Mouse (Mus musculus) midbrain, postnatal 0 days (tissue): ENCODE data around the gene Rbm47. TPM values are rescaled to one million over a fixed set of nuclear protein-coding genes. Genes with fewer than 3 reads are reported as not detected.

Experiments used
- ATAC-seq: fragments of 200-750 bp; cut with Nextera tagmentation; 2 replicates; pipeline ENCODE4 v1.8.0; 2017; ENCODE audit warnings: moderate number of reproducible peaks, mild to moderate bottlenecking, moderate TSS enrichment, moderate library complexity; ENCODE audit not compliant: low FRiP score
- DNase-seq: peaks from one replicate; pipeline ENCODE4 v3.0.0-alpha.2; 2015; ENCODE audit warnings: low spot score
- H3K27ac ChIP-seq: fragments of 300-500 bp; sonication (generic); 2 replicates; pipeline ENCODE4 v1.5.1; 2014; ENCODE audit warnings: low read depth, mild to moderate bottlenecking, low read length, mixed read lengths
- H3K27me3 ChIP-seq: fragments of 300-500 bp; sonication (generic); 2 replicates; pipeline ENCODE4 v1.6.1; 2014; ENCODE audit warnings: low read length, control low read depth, mixed read lengths; ENCODE audit not compliant: insufficient read depth
- H3K36me3 ChIP-seq: fragments of 300-500 bp; sonication (generic); 2 replicates; pipeline ENCODE4 v1.6.1; 2014; ENCODE audit warnings: low read length, control low read depth, mixed read lengths; ENCODE audit not compliant: insufficient read depth
- H3K4me1 ChIP-seq: fragments of 300-500 bp; sonication (generic); 2 replicates; pipeline ENCODE4 v1.6.1; 2014; ENCODE audit warnings: mild to moderate bottlenecking, control low read depth, antibody characterized with exemption, low read length, mixed read lengths; ENCODE audit not compliant: insufficient read depth
- H3K4me2 ChIP-seq: fragments of 300-500 bp; sonication (generic); 2 replicates; pipeline ENCODE4 v1.6.1; 2014; ENCODE audit warnings: low read depth, mild to moderate bottlenecking, low read length, mixed read lengths; ENCODE audit not compliant: poor library complexity, severe bottlenecking
- H3K4me3 ChIP-seq: fragments of 300-500 bp; sonication (generic); 2 replicates; pipeline ENCODE4 v1.5.1; 2014; ENCODE audit warnings: low read depth, mild to moderate bottlenecking, low read length, moderate library complexity
- H3K9ac ChIP-seq: fragments of 300-500 bp; sonication (generic); replicated peaks from 2 replicates; pipeline ENCODE4 v1.6.1; 2014; ENCODE audit warnings: mild to moderate bottlenecking, low read length, moderate library complexity, mixed read lengths; ENCODE audit not compliant: poor library complexity, severe bottlenecking
- H3K9me3 ChIP-seq: fragments of 300-500 bp; sonication (generic); 2 replicates; pipeline ENCODE4 v1.6.1; 2016; ENCODE audit warnings: low read length, control low read depth
- CTCF ChIP-seq: IDR thresholded peaks from 2 replicates; pipeline ENCODE4 v1.5.1; 2016; ENCODE audit warnings: antibody characterized with exemption, mild to moderate bottlenecking
- WGBS: fragments of 180-500 bp; shearing (Covaris S2); extraction: QIAGEN DNeasy Blood & Tissue Kit; methylation state at CpG from one replicate; pipeline ENCODE4 v1.1.7; 2014; 5-methylcytosine and 5-hydroxymethylcytosine counted together
- polyA plus RNA-seq: library from polyadenylated mRNA; unstranded; fragments of >200 nt; fragmentation: Nextera tagmentation; extraction: Ambion mirVana; gene quantifications from 2 replicates; pipeline ENCODE4 v1.2.1, GENCODE M21; 2015
- total RNA-seq: library from RNA; depleted of rRNA; stranded (reverse); fragments of >200 nt; gene quantifications from 2 replicates; pipeline ENCODE4 v1.2.3, GENCODE M21; 2014

Gene Rbm47
- total and polyA plus RNA-seq, 2 experiments from 2014 or later, result 1.4 to 2.5 TPM

GRCm38 (mm10) chr5:66204966-66205365 is 32.0 kb upstream of the Rbm47 start:
- WGBS, result 86% methylated on average over 4 of the region's 4 CpGs
- Histone ChIP-seq H3K36me3 (no peaks in the 10 kb centered on the region), H3K9ac (no peak overlapping the region), H3K4me3 (no peak overlapping the region), H3K27ac (no peak overlapping the region), H3K27me3 (no peaks in the 10 kb centered on the region), H3K4me2 (no peak overlapping the region), H3K9me3 (no peaks in the 10 kb centered on the region), H3K4me1 (no peaks in the 10 kb centered on the region)
- TF ChIP-seq CTCF, result no peak
- DNase-seq, result no peak
- ATAC-seq, result no peak

DNA sequence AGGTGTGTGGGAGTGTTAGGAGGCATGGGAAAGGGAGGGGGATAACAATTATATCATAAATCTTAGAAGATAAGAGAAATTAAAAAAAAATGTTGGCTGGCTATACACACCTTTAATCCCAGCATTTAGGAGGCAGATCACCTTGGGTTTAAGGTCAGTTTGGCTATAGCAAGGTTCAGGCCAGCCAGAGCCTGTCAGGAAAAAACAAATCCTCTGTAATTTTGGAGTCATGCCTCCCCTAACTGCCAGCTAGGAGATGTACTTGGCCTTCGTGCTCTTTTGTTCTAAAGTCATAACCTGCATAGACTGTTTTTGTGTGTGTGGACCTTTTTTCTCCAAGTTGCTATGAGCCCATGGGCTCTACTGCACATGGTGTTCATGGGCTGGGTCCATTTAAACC is 30.5 kb upstream of the Rbm47 start:
- Histone ChIP-seq H3K9ac (no peak overlapping the region), H3K36me3 (no peaks in the 10 kb centered on the region), H3K9me3 (no peaks in the 10 kb centered on the region), H3K4me1 (no peaks in the 10 kb centered on the region), H3K4me3 (no peak overlapping the region), H3K27ac (no peak overlapping the region), H3K27me3 (no peaks in the 10 kb centered on the region), H3K4me2 (no peak overlapping the region)
- TF ChIP-seq CTCF, result no peak
- DNase-seq (no peak), ATAC-seq (no peak)
- WGBS, result 97% methylated on average over 1 of the region's 1 CpGs

DNA sequence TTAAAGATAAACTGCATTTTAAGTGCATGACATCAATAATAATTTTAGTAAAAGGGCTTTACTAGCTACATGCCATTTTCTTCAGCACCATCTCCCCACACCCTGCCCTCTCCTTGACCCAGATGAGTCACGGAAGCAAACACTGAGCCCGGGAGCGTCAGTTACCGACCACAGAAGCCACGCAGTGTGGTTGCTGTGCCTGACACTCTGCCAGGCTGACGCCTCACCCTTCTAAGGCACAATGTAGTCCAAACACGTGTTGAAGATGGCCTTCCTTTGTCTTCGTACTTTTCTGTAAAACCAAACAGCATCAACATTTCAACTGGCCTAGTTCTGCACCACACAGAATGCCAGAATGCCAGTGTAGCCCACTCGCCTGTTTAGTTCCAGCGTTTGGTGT is 27.1 kb upstream of the Rbm47 start:
- H3K4me2 ChIP-seq, result no peak overlapping the region
- no peaks in the 10 kb centered on the region for H3K36me3 ChIP-seq

DNA sequence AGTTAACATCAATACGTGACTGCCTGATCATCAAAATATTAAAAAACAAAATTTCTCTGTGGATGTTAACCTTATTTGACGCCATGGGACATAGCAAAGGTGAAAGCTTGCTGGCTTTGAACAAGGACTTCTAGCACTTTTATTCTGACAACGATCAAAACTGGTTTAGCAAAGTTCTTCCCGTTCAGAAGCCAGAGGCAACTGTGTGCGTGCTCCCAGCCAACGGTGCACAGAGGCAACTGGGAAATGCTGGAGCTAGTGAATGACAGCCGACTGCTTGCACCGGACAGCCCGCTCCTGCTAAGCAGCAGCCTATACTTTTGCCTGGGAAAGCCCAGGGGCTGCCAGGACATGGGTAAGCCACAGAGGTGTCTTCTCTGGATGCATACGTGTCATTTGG is 22.4 kb upstream of the Rbm47 start:
- ATAC-seq, result no peak
- Histone ChIP-seq H3K9ac (no peak overlapping the region), H3K27ac (no peak overlapping the region), H3K4me1 (no peaks in the 10 kb centered on the region), H3K36me3 (no peaks in the 10 kb centered on the region), H3K27me3 (no peaks in the 10 kb centered on the region), H3K4me2 (no peak overlapping the region), H3K4me3 (no peak overlapping the region), H3K9me3 (no peaks in the 10 kb centered on the region)
- 78% methylated on average over 10 of the region's 10 CpGs for WGBS
- no peak for TF ChIP-seq CTCF
- DNase-seq, result no peak

More for the DNA sequence above, 27.1 kb upstream of the Rbm47 start:
- DNase-seq (no peak), ATAC-seq (no peak)
- Histone ChIP-seq H3K27me3 (no peaks in the 10 kb centered on the region), H3K9ac (no peak overlapping the region), H3K9me3 (no peaks in the 10 kb centered on the region), H3K27ac (no peak overlapping the region), H3K4me3 (no peak overlapping the region), H3K4me1 (no peaks in the 10 kb centered on the region)
- WGBS, result 71% methylated on average over 10 of the region's 10 CpGs
- TF ChIP-seq CTCF, result no peak

DNA sequence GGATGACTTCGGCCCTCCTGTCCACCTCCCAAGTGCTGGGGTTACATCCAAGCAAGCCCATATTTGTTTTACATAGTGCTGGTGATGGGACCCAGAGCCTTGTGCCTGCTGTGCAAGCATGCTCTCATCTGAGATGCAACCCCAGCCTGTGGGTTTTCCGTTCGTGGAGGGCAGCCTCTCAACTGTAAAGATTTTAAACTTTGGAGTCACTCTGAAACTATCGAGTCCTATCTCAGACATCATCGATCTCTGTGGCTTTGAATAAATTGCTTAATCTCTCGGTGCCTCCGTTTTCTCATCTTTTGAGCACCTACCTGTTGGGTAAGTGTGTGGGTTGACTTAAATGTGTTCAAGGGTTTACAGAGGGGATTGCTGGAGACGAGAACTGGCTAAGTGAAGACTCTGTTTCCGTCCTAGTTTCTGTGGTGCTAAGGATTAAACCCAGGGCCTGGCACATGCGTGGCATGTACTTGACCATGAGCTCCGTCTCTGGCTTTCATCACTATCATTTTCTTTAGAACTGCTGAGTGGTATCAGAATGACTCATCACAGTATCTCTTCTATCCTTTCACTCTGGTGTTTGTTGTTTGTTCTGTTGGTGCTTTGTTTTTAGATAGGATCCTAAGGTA is 20.4 kb upstream of the Rbm47 start:
- no peaks in the 10 kb centered on the region for H3K4me1 ChIP-seq
- no peaks in the 10 kb centered on the region for H3K36me3 ChIP-seq
- no peak overlapping the region for H3K27ac ChIP-seq
- no peaks in the 10 kb centered on the region for H3K27me3 ChIP-seq
- no peak overlapping the region for H3K4me2 ChIP-seq
- no peak for ATAC-seq
- H3K9ac ChIP-seq, result no peak overlapping the region
- DNase-seq, result no peak
- no peak for TF ChIP-seq CTCF
- no peak overlapping the region for H3K4me3 ChIP-seq
- 92% methylated on average over 11 of the region's 11 CpGs for WGBS
- H3K9me3 ChIP-seq, result no peaks in the 10 kb centered on the region

- Histone ChIP-seq H3K4me2 (no peak overlapping the region), H3K4me1 (no peaks in the 10 kb centered on the region), H3K4me3 (no peak overlapping the region), H3K27me3 (no peaks in the 10 kb centered on the region), H3K9me3 (no peaks in the 10 kb centered on the region), H3K36me3 (no peaks in the 10 kb centered on the region), H3K27ac (no peak overlapping the region), H3K9ac (no peak overlapping the region)
- WGBS, result 90% methylated on average over 7 of the region's 7 CpGs
- DNase-seq (no peak), ATAC-seq (no peak)
- TF ChIP-seq CTCF, result no peak
These were observed 18.2 kb upstream of the Rbm47 start for GRCm38 (mm10) chr5:66191185-66191503.
